Mouse (Mus musculus) CH12.LX (cell line): Measurements from ENCODE around the gene Prox1. TPM values are rescaled to one million over a fixed set of nuclear protein-coding genes. Genes with fewer than 3 reads are reported as not detected.

ENCODE experiments used
- DNase-seq: peaks from one replicate; pipeline ENCODE4 v3.0.0-alpha.2; 2013; ENCODE audit errors: extremely low read depth
- H3K27ac ChIP-seq: 2 replicates; pipeline ENCODE4 v1.5.1; 2012; ENCODE audit warnings: low read depth, mild to moderate bottlenecking, control low read depth, moderate library complexity; ENCODE audit not compliant: insufficient read depth
- H3K27me3 ChIP-seq: replicated peaks from 2 replicates; pipeline ENCODE3; 2012; ENCODE audit warnings: inconsistent platforms
- H3K36me3 ChIP-seq, 2 experiments: replicated peaks in 1 of 2; 2 replicates each; pipeline versions ENCODE3 to v1.6.1; 2012; ENCODE audit warnings: inconsistent platforms in 1 of 2, low read length in 1 of 2, mild to moderate bottlenecking in 1 of 2, mixed read lengths in 1 of 2, moderate library complexity in 1 of 2; ENCODE audit not compliant: control insufficient read depth in 1 of 2, insufficient read depth in 1 of 2
- H3K4me1 ChIP-seq, 2 experiments: 2 replicates each; pipeline ENCODE4 v1.6.1; 2012; ENCODE audit warnings: inconsistent platforms in 1 of 2, moderate library complexity in 1 of 2; ENCODE audit not compliant: insufficient read depth in 2 of 2, control insufficient read depth in 1 of 2
- H3K4me2 ChIP-seq: 2 replicates; pipeline ENCODE4 v1.6.1; 2012; ENCODE audit warnings: low read depth, mild to moderate bottlenecking, control low read depth; ENCODE audit not compliant: poor library complexity, insufficient read depth, severe bottlenecking
- H3K4me3 ChIP-seq, 3 experiments: fragments of 150-350 bp in 1 of 3; sonication (generic) in 1 of 3; replicated peaks in 1 of 3; 2 replicates each; pipeline versions ENCODE3 to v1.5.1; 2011 to 2012; ENCODE audit warnings: low read depth in 2 of 3, low read length in 2 of 3, mild to moderate bottlenecking in 2 of 3, moderate library complexity in 2 of 3, control low read depth in 1 of 3, improper control_type of control experiment in 1 of 3, inconsistent platforms in 1 of 3, mixed read lengths in 1 of 3; ENCODE audit not compliant: poor library complexity in 1 of 3
- H3K79me2 ChIP-seq: replicated peaks from 2 replicates; pipeline ENCODE4 v1.6.1; 2012; ENCODE audit warnings: mild to moderate bottlenecking, moderate library complexity; ENCODE audit not compliant: control insufficient read depth, poor library complexity, insufficient read depth, severe bottlenecking; ENCODE audit errors: extremely low read depth
- H3K9ac ChIP-seq: 2 replicates; pipeline ENCODE4 v1.6.1; 2012; ENCODE audit warnings: low read depth, mild to moderate bottlenecking, control low read depth, moderate library complexity; ENCODE audit not compliant: insufficient read depth
- H3K9me3 ChIP-seq: replicated peaks from 2 replicates; pipeline ENCODE3; 2012; ENCODE audit warnings: low read length, inconsistent platforms, mixed read lengths
- CHD1 ChIP-seq: IDR thresholded peaks from 2 replicates; pipeline ENCODE4 v1.6.1; 2012; ENCODE audit warnings: low read depth, low read length, improper control_type of control experiment, inconsistent platforms
- ELF1 ChIP-seq: IDR thresholded peaks from 2 replicates; pipeline ENCODE4 v1.6.1; 2014; ENCODE audit warnings: low read depth, mild to moderate bottlenecking, inconsistent platforms, low read length, improper control_type of control experiment
- EP300 ChIP-seq: IDR thresholded peaks from 2 replicates; pipeline ENCODE4 v1.6.1; 2011; ENCODE audit warnings: low read length, improper control_type of control experiment
- JUN ChIP-seq: IDR thresholded peaks from 2 replicates; pipeline ENCODE4 v1.6.1; 2011; ENCODE audit warnings: low read depth, mild to moderate bottlenecking, low read length, improper control_type of control experiment, moderate library complexity; ENCODE audit not compliant: insufficient read depth
- JUND ChIP-seq: conservative IDR thresholded peaks from 2 replicates; pipeline ENCODE4 v1.6.1; 2011; ENCODE audit warnings: low read depth, low read length, improper control_type of control experiment
- MAFK ChIP-seq: IDR thresholded peaks from 2 replicates; pipeline ENCODE4 v1.6.1; 2011; ENCODE audit warnings: low read length, improper control_type of control experiment; ENCODE audit not compliant: insufficient replicate concordance
- MAZ ChIP-seq: IDR thresholded peaks from 2 replicates; pipeline ENCODE4 v1.6.1; 2012; ENCODE audit warnings: low read depth, mild to moderate bottlenecking, inconsistent platforms, low read length, improper control_type of control experiment, moderate library complexity
- MEF2A ChIP-seq: IDR thresholded peaks from 2 replicates; pipeline ENCODE4 v1.6.1; 2014; ENCODE audit warnings: low read depth, mild to moderate bottlenecking, inconsistent platforms, low read length, improper control_type of control experiment, borderline replicate concordance
- MXI1 ChIP-seq: IDR thresholded peaks from 2 replicates; pipeline ENCODE4 v1.6.1; 2011; ENCODE audit warnings: mild to moderate bottlenecking, low read depth, low read length, improper control_type of control experiment
- NELFE ChIP-seq: IDR thresholded peaks from 2 replicates; pipeline ENCODE4 v1.6.1; 2011; ENCODE audit warnings: low read depth, low read length, improper control_type of control experiment
- NRF1 ChIP-seq: IDR thresholded peaks from 2 replicates; pipeline ENCODE4 v1.6.1; 2014; ENCODE audit warnings: low read depth, mild to moderate bottlenecking, inconsistent platforms, low read length, improper control_type of control experiment, moderate library complexity
- RAD21 ChIP-seq: IDR thresholded peaks from 2 replicates; pipeline ENCODE4 v1.6.1; 2011; ENCODE audit warnings: low read depth, mild to moderate bottlenecking, low read length, improper control_type of control experiment, moderate library complexity
- RCOR1 ChIP-seq: conservative IDR thresholded peaks from 2 replicates; pipeline ENCODE4 v1.6.1; 2012; ENCODE audit warnings: low read depth, mild to moderate bottlenecking, inconsistent platforms, low read length, improper control_type of control experiment
- SMC3 ChIP-seq: IDR thresholded peaks from 2 replicates; pipeline ENCODE4 v1.6.1; 2011; ENCODE audit warnings: low read depth, low read length, improper control_type of control experiment
- TCF12 ChIP-seq: IDR thresholded peaks from 2 replicates; pipeline ENCODE4 v1.6.1; 2014; ENCODE audit warnings: low read depth, mild to moderate bottlenecking, inconsistent platforms, low read length, improper control_type of control experiment
- USF1 ChIP-seq: IDR thresholded peaks from 2 replicates; pipeline ENCODE4 v1.6.1; 2014; ENCODE audit warnings: low read depth, mild to moderate bottlenecking, inconsistent platforms, low read length, improper control_type of control experiment
- USF2 ChIP-seq: conservative IDR thresholded peaks from 2 replicates; pipeline ENCODE4 v1.6.1; 2011; ENCODE audit warnings: low read depth, low read length, improper control_type of control experiment
- ZMIZ1 ChIP-seq: IDR thresholded peaks from 2 replicates; pipeline ENCODE4 v1.6.1; 2012; ENCODE audit warnings: low read depth, mild to moderate bottlenecking, inconsistent platforms, low read length, improper control_type of control experiment
- dilution Hi-C: fragments of 300-500 bp; cut with MboI; formaldehyde crosslinking; loops from 2 replicates; pipeline ENCODE4 v1.14.3; 2020; ENCODE audit warnings: low sequenced_read_pairs; ENCODE audit not compliant: extremely low pct_unique_long_range_greater_than_20kb, extremely low pct_ligation_motif_present
- in situ Hi-C: fragments of 300-500 bp; cut with MboI; formaldehyde crosslinking; loops from 3 replicates; pipeline ENCODE4 v1.14.3; 2019; ENCODE audit warnings: low sequenced_read_pairs, low pct_ligation_motif_present, low pct_unique_long_range_greater_than_20kb, mixed read lengths
- polyA plus RNA-seq: library from polyadenylated mRNA; unstranded; fragments of >175 nt; gene quantifications from 2 replicates; pipeline ENCODE4 v1.2.1, GENCODE M21; 2012; ENCODE audit warnings: low read depth; ENCODE audit not compliant: insufficient read length
- total RNA-seq, 2 experiments: library from RNA; depleted of rRNA; stranded (reverse); fragments of 300-350 nt in 1 of 2; fragments of >200 nt in 1 of 2; gene quantifications; 2 replicates each; pipeline ENCODE4 v1.2.3; 2012 to 2014

Gene Prox1
- total and polyA plus RNA-seq, 3 experiments: 0.04 to 0.27 TPM; not detected in 1

- TF ChIP-seq MAFK: no peak
- Histone ChIP-seq H3K4me1 (peaks cover 0 to 4% of the 10 kb centered on the region in 2 experiments; a peak in 2 of 4 replicates), H3K9me3 (no peaks in the 10 kb centered on the region), H3K4me3 (no peak overlapping the region), H3K36me3 (no peaks in the 10 kb centered on the region), H3K4me2 (no peak overlapping the region), H3K27ac (no peak overlapping the region), H3K27me3 (peaks cover 27% of the 10 kb centered on the region), H3K79me2 (no peaks in the 10 kb centered on the region), H3K9ac (no peak overlapping the region)
- no peak for DNase-seq
- in situ Hi-C loops (no loop called here), dilution Hi-C loops (no loop called here)
Observed at GRCm38 (mm10) chr1:190143593-190143992, 26.9 kb downstream of the Prox1 start.

DNA sequence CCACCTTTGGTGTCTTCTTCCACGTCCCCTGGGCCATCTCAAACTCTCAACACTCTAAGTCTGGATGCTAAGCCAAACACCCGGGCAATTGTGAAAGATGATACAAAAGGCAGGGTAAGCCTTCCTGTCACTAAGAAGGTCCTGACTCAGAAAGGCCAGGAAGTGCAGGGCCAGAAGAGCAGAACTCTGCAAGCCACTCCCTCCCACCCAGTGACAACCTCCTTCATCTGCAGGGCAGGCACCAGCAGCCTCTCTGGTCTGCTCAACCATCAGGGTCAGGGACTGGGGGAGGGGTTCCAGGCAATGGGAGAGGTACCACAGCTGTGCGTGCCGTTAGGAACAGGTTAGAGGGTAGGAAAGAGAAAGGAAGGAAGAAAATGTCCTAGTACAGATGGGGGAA, 27.9 kb downstream of the Prox1 start:
- no peak overlapping the region for H3K4me2 ChIP-seq
- no peak overlapping the region for H3K4me3 ChIP-seq
- no peak overlapping the region for H3K27ac ChIP-seq
- H3K4me1 ChIP-seq: no peaks in the 10 kb centered on the region
- dilution Hi-C loops: no loop called here
- in situ Hi-C loops: no loop called here
- H3K36me3 ChIP-seq: no peaks in the 10 kb centered on the region
- H3K9me3 ChIP-seq: no peaks in the 10 kb centered on the region
- H3K79me2 ChIP-seq: no peaks in the 10 kb centered on the region
- H3K27me3 ChIP-seq: peaks cover 22% of the 10 kb centered on the region
- no peak for DNase-seq
- TF ChIP-seq EP300 (no peak), SMC3 (no peak), JUND (no peak), MAZ (no peak), NRF1 (no peak), USF2 (no peak)
- TF ChIP-seq, all 38 proteins: peak for 0
- no peak overlapping the region for H3K9ac ChIP-seq

DNA sequence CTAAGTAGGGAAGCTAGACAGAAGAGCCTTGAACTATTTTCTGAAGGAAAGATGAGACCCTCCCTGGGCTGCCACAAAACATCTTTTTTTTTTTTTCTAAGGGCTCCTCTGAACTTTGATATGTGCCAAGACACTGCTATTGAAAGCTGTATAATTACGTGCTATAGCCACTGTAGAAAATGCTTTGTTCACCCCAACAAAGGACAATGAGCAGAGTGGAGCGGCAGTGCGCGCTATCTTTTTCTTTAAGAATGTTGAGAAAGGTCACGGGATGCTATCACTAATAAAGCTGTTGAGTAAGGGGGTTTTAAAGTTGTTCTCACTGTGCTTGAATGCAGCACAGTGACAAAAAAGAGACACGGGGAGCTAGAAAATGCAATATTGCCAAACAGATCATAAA, 30.0 kb downstream of the Prox1 start:
- Histone ChIP-seq H3K4me2 (no peak overlapping the region), H3K27me3 (peaks cover 21% of the 10 kb centered on the region), H3K9me3 (no peaks in the 10 kb centered on the region), H3K36me3 (no peaks in the 10 kb centered on the region), H3K79me2 (no peaks in the 10 kb centered on the region), H3K9ac (no peak overlapping the region), H3K4me3 (no peak overlapping the region), H3K27ac (no peak overlapping the region), H3K4me1 (no peaks in the 10 kb centered on the region)
- TF ChIP-seq NELFE (no peak), TCF12 (no peak), ELF1 (no peak), SMC3 (no peak), MAZ (no peak), RAD21 (no peak), NRF1 (no peak), CHD1 (no peak), ZMIZ1 (no peak), RCOR1 (no peak), USF1 (no peak), JUN (no peak), MEF2A (no peak), MXI1 (no peak)
- no peak for DNase-seq
- in situ Hi-C loops: no loop called here
- dilution Hi-C loops: no loop called here
